Comparison of ENCODE assay signal across 8 mouse cellular contexts in the genomic region with DNA sequence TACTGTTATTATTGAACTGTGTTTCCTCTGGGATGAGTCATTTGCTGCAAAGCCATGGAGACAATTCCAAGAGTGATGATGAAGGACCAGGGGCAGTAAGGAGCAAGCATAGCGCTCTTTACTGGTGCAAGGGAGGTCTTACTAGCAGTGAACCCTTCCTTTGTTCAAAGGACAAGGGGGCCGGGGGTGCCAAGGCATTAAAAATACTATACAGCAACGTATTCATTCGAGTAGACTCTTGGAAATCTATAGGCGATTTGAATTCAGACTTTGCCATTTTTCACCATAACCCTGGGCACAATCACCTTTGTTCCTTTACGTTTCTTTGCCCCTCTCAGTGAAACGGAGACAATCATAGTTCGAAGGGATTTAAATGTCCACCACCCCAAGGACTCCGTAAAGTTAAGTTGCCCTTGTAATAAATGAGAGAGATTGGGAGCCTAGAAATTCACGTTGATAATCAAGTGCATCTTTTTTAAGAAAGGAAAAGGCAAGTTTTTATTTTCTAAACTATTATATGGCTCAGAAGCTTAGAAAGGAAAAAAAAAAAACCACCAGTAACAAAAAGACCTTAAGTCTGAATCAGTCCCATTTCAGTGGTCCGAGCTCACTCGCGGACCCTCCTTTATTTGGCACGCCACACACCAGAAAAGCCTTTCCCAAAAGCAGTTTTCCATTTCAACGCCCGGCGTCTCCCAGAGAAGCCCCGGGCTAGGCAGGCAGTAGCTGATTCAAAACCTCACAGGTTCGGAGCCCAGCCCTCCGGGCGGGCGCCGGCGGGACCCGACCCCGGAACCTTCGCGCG. TPM values are rescaled to one million over a fixed set of nuclear protein-coding genes. Genes with fewer than 3 reads are reported as not detected.
DNase-seq lines count a peak whose midpoint lies in the region; ATAC-seq and TF ChIP-seq lines count a peak whose summit lies in the region.

No protein-coding gene starts in this region.

- no peak for TF ChIP-seq EP300 in heart, adult 2 months (IDR thresholded peaks at IDR 0.05; ENCODE audit: insufficient read depth, low read depth, low read length)

- H3K36me3 ChIP-seq in heart, adult 2 months (ENCODE audit: control insufficient read depth, insufficient read depth, low read length), result no peaks in the 10 kb centered on the region
- H3K36me3 ChIP-seq in C2C12 (ENCODE audit: control insufficient read depth, insufficient read depth), result peaks cover 2% of the 10 kb centered on the region
- peaks cover 12% of the 10 kb centered on the region for H3K36me3 ChIP-seq in embryonic facial prominence, embryonic 10.5 days (replicated peaks)
- 0 out of 2 replicates have a peak, but pooled peaks cover 6% of the 10 kb centered on the region for H3K36me3 ChIP-seq in hindbrain, embryonic 14.5 days (replicated peaks; ENCODE audit: control insufficient read depth, insufficient read depth)
- peaks cover 17% of the 10 kb centered on the region for H3K36me3 ChIP-seq in midbrain, embryonic 10.5 days

- H3K9me3 ChIP-seq in embryonic facial prominence, embryonic 10.5 days, result 0 out of 2 replicates have a peak, but pooled peaks cover 7% of the 10 kb centered on the region
- H3K9me3 ChIP-seq in hindbrain, embryonic 14.5 days (ENCODE audit: control insufficient read depth, low read length), result peaks cover 6% of the 10 kb centered on the region; the same call in 1 of the 2 replicates
- peaks cover 15% of the 10 kb centered on the region; the same call in 1 of the 2 replicates for H3K9me3 ChIP-seq in midbrain, embryonic 10.5 days (replicated peaks)

- no peak for DNase-seq in heart, adult 2 months
- no peak for DNase-seq in heart, adult 9 months (ENCODE audit: low spot score in 2 of 2)
- no peak for DNase-seq in embryonic facial prominence, embryonic 10.5 days (ENCODE audit: low spot score)
- peak; percentile 40 for DNase-seq in hindbrain, embryonic 14.5 days (ENCODE audit: low spot score)
- peak; percentile 20 for DNase-seq in midbrain, embryonic 10.5 days (ENCODE audit: low spot score)
- no peak for DNase-seq in right cerebral cortex, postnatal 25 days

- peak overlapping the region; percentile 70 for H3K27ac ChIP-seq in heart, adult 2 months
- H3K27ac ChIP-seq in embryonic facial prominence, embryonic 10.5 days (replicated peaks), result peak overlapping the region; percentile 98
- peak overlapping the region; percentile 98 for H3K27ac ChIP-seq in hindbrain, embryonic 14.5 days
- H3K27ac ChIP-seq in midbrain, embryonic 10.5 days (replicated peaks), result peak overlapping the region; percentile 99

- no peaks in the 10 kb centered on the region for H3K79me2 ChIP-seq in heart, adult 2 months (replicated peaks; ENCODE audit: control insufficient read depth, insufficient read depth, low read length)
- H3K79me2 ChIP-seq in C2C12 (ENCODE audit: control insufficient read depth, insufficient read depth), result peaks cover 16% of the 10 kb centered on the region

- no peak for TF ChIP-seq CTCF in heart, adult 2 months (IDR thresholded peaks at IDR 0.05)
- no peak for TF ChIP-seq CTCF in C2C12 (IDR thresholded peaks at IDR 0.05; ENCODE audit: control insufficient read depth, insufficient read depth, insufficient read length)

- peak overlapping the region; percentile 59 for H3K4me2 ChIP-seq in hindbrain, embryonic 14.5 days (replicated peaks)

- H3K9ac ChIP-seq in heart, adult 2 months (ENCODE audit: low read depth, low read length), result peak overlapping the region; percentile 95
- peak overlapping the region; percentile 100 for H3K9ac ChIP-seq in hindbrain, embryonic 14.5 days

- peak overlapping the region; percentile 65 for H3K4me3 ChIP-seq in heart, adult 2 months
- peak overlapping the region; percentile 69 for H3K4me3 ChIP-seq in C2C12 (ENCODE audit: insufficient read depth, poor library complexity, severe bottlenecking)
- H3K4me3 ChIP-seq in embryonic facial prominence, embryonic 10.5 days, result peak overlapping the region; percentile 96
- peak overlapping the region; percentile 99 for H3K4me3 ChIP-seq in hindbrain, embryonic 14.5 days (replicated peaks; ENCODE audit: low read length)
- H3K4me3 ChIP-seq in midbrain, embryonic 10.5 days, result peak overlapping the region; percentile 96

- WGBS in heart, adult 2 months, result 16% methylated on average over 29 of the region's 29 CpGs
- WGBS in embryonic facial prominence, embryonic 10.5 days, result 10% methylated on average over 29 of the region's 29 CpGs
- 6% methylated on average over 29 of the region's 29 CpGs for WGBS in hindbrain, embryonic 14.5 days
- WGBS in midbrain, embryonic 10.5 days, result 10% methylated on average over 29 of the region's 29 CpGs

- peaks cover 2% of the 10 kb centered on the region for H3K79me3 ChIP-seq in C2C12 (ENCODE audit: low read depth)

- H3K27me3 ChIP-seq in heart, adult 2 months (ENCODE audit: control insufficient read depth, insufficient read depth, low read length), result no peaks in the 10 kb centered on the region
- no peaks in the 10 kb centered on the region for H3K27me3 ChIP-seq in C2C12 (ENCODE audit: control insufficient read depth, insufficient read depth, insufficient read length)
- H3K27me3 ChIP-seq in embryonic facial prominence, embryonic 10.5 days (replicated peaks; ENCODE audit: low read depth, poor library complexity, severe bottlenecking), result no peaks in the 10 kb centered on the region
- no peaks in the 10 kb centered on the region for H3K27me3 ChIP-seq in hindbrain, embryonic 14.5 days (ENCODE audit: control insufficient read depth, insufficient read depth, low read length)
- H3K27me3 ChIP-seq in midbrain, embryonic 10.5 days (ENCODE audit: low read depth, poor library complexity, severe bottlenecking), result no peaks in the 10 kb centered on the region

- H3ac ChIP-seq in C2C12 (ENCODE audit: control insufficient read depth, insufficient read length, low read depth), result no peak overlapping the region

- intact Hi-C loops in heart, adult 2 months (cut with DNase I), result no loop called here

- ATAC-seq in hindbrain, embryonic 14.5 days (ENCODE audit: low FRiP score), result no peak
- no peak for ATAC-seq in monocyte, adult 5-6 weeks (replicated peaks; ENCODE audit: insufficient number of reproducible peaks, low FRiP score, low TSS enrichment, poor library complexity, severe bottlenecking)

- TF ChIP-seq POLR2A in heart, adult 2 months (IDR thresholded peaks at IDR 0.05; ENCODE audit: insufficient read depth, low read depth, low read length), result no peak

- H3K4me1 ChIP-seq in heart, adult 2 months (ENCODE audit: control insufficient read depth, insufficient read depth, low read length), result peaks cover 2% of the 10 kb centered on the region
- peaks cover 17% of the 10 kb centered on the region for H3K4me1 ChIP-seq in embryonic facial prominence, embryonic 10.5 days
- peaks cover 19% of the 10 kb centered on the region for H3K4me1 ChIP-seq in hindbrain, embryonic 14.5 days (replicated peaks; ENCODE audit: control insufficient read depth, insufficient read depth, low read length)
- peaks cover 30% of the 10 kb centered on the region for H3K4me1 ChIP-seq in midbrain, embryonic 10.5 days

TF ChIP-seq in C2C12, 6 proteins besides CTCF, POLR2A, EP300 and RAD21:
- TF ChIP-seq MAX (IDR thresholded peaks at IDR 0.05) (no peak), MYOG (IDR thresholded peaks at IDR 0.05; ENCODE audit: control insufficient read depth, extremely low read depth, insufficient read length) (no peak), FOSL1 (IDR thresholded peaks at IDR 0.05; ENCODE audit: insufficient read depth, low read length, poor library complexity, severe bottlenecking) (no peak), CEBPB (IDR thresholded peaks at IDR 0.05; ENCODE audit: low read depth) (no peak), MYOD1 (IDR thresholded peaks at IDR 0.05; ENCODE audit: control insufficient read depth, insufficient read length, low read depth) (no peak), USF1 (IDR thresholded peaks at IDR 0.05; ENCODE audit: low read depth) (no peak)

RNA-seq across cellular contexts. Expression of gene Plekha5, which starts 0.6 kb away (rescaled TPM):
- 10 to 100 TPM; 24.9 to 26.0 TPM for total RNA-seq in heart, adult 2 months (2021)
- polyA plus RNA-seq in heart, adult 2 months (2012; rRNA removed), result 19.6 and 36.5 TPM in 2 replicates
- 13.1 TPM for polyA plus RNA-seq in C2C12 (2012; fragmentation: generic; extraction: Trizol)
- 42.0 and 47.1 TPM in 2 replicates for polyA plus RNA-seq in embryonic facial prominence, embryonic 10.5 days (2016; fragmentation: Nextera tagmentation; extraction: Ambion mirVana)
- polyA plus RNA-seq in hindbrain, embryonic 14.5 days (2014; fragmentation: Nextera tagmentation; extraction: Ambion mirVana), result 37.8 and 38.6 TPM in 2 replicates
- 45.9 and 50.7 TPM in 2 replicates for polyA plus RNA-seq in midbrain, embryonic 10.5 days (2016; fragmentation: Nextera tagmentation; extraction: Ambion mirVana)
- 13.3 to 72.2 TPM (median 17.9 TPM) in 3 replicates for total RNA-seq in monocyte, adult 5-6 weeks (2017)

Comparison
In these comparisons a context has a peak if more than half of its experiments do, and no peak if none do; other contexts are left out.
1. DNase-seq: peak in hindbrain, embryonic 14.5 days (single experiment) and midbrain, embryonic 10.5 days (single experiment); none in heart, adult 2 months (0 of 2), heart, adult 9 months (0 of 2), embryonic facial prominence, embryonic 10.5 days (single experiment) and right cerebral cortex, postnatal 25 days (single experiment).
2. Peak in every context shown above with its lines, with median percentiles within 50 percentile points of each other: H3K27ac ChIP-seq and H3K4me3 ChIP-seq.